Comparison of ENCODE assay signal across 10 mouse cellular contexts in the genomic region with DNA sequence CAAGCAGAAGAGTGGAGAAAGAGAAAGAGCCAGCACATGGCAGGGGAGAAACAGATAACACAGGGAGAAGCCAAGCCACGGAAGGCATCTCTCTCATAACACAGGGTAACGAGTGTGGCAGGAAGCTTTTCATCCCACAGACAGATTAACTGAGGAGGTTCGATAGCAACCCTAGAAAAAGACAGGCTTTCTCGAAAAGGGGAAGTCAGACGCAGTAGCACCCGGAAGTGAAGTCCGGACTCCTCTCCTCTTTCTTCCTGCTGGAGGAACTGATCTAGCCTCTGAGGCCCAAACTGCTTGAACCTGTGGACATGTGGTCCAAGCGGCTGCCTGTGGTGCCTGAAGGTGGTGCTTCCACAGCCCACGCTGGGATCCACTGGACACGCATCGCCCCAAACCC. TPM values are rescaled to one million over a fixed set of nuclear protein-coding genes. Genes with fewer than 3 reads are reported as not detected.
DNase-seq lines count a peak whose midpoint lies in the region; ATAC-seq lines count a peak whose summit lies in the region.
"Had no signal": no experiment of that assay in that cellular context is flagged by ENCODE, and none has a peak within 500 bp of the region (broad histone marks: within the 10 kb centered on the region; RNA-seq: fewer than 3 reads in every experiment).

No protein-coding gene starts in this region.

- no peak overlapping the region for H3K4me3 ChIP-seq in lung, embryonic 15.5 days
- H3K4me3 ChIP-seq: heart, adult 2 months had no signal

- 80% methylated on average over 11 of the region's 11 CpGs for WGBS in lung, embryonic 15.5 days

- DNase-seq in lung, postnatal 14 days, result no peak
- DNase-seq in thymus, postnatal 14 days, result peak; percentile 72
- DNase-seq in right cerebral cortex, postnatal 14 days, result no peak
- no peak for DNase-seq in embryo, embryonic 10 days (ENCODE audit: low spot score)
- DNase-seq in adrenal gland, adult 8-10 months, result no peak

- no peaks in the 10 kb centered on the region for H3K36me3 ChIP-seq in lung, embryonic 15.5 days

- peaks cover 5% of the 10 kb centered on the region; the same call in 1 of the 2 replicates for H3K4me1 ChIP-seq in lung, embryonic 15.5 days

- no peak for ATAC-seq in lung, embryonic 15.5 days (ENCODE audit: borderline replicate concordance, extremely low read depth, low FRiP score, low TSS enrichment)
- peak; percentile 66 to 69 for ATAC-seq in hematopoietic stem cell, adult 5-6 weeks (replicated peaks in 1 of 2; ENCODE audit: insufficient read depth in 1 of 2, low FRiP score in 2 of 2, low TSS enrichment in 1 of 2, low read depth in 1 of 2, poor library complexity in 2 of 2, severe bottlenecking in 2 of 2)
- peak; percentile 74 for ATAC-seq in megakaryocyte-erythroid progenitor cell, adult 5-6 weeks (replicated peaks; ENCODE audit: low FRiP score, low TSS enrichment, poor library complexity, severe bottlenecking)

- no peak overlapping the region for H3K9ac ChIP-seq in lung, embryonic 15.5 days

- peak overlapping the region; percentile 18; the same call in 1 of the 2 replicates for H3K27ac ChIP-seq in lung, embryonic 15.5 days
- H3K27ac ChIP-seq: heart, adult 2 months; kidney, postnatal 0 days had no signal

- no peaks in the 10 kb centered on the region for H3K9me3 ChIP-seq in lung, embryonic 15.5 days

- no peaks in the 10 kb centered on the region for H3K27me3 ChIP-seq in lung, embryonic 15.5 days

- no peak overlapping the region for H3K4me2 ChIP-seq in lung, embryonic 15.5 days

RNA-seq across cellular contexts. Expression of a gene that starts 15.3 kb away (rescaled TPM):
- 0.57 and 0.70 TPM in 2 replicates for polyA plus RNA-seq in lung, embryonic 15.5 days (2015; fragmentation: Nextera tagmentation; extraction: Ambion mirVana)
- total RNA-seq in hematopoietic stem cell, adult 5-6 weeks (2017), result not detected in 2 replicates
- not detected in 2 replicates for total RNA-seq in megakaryocyte-erythroid progenitor cell, adult 5-6 weeks (2014; fragmentation: Nextera tagmentation)
- total RNA-seq in megakaryocyte-erythroid progenitor cell, adult 5-6 weeks (2017), result not detected in 2 replicates
- 1 to 10 TPM; 2.9 to 8.4 (median 5.9) TPM for total RNA-seq in adrenal gland, adult 8-10 months (2022)

RNA-seq across cellular contexts. Expression of a gene that starts 38.5 kb away (rescaled TPM):
- 2.5 and 5.3 TPM in 2 replicates for polyA plus RNA-seq in lung, embryonic 15.5 days (2015; fragmentation: Nextera tagmentation; extraction: Ambion mirVana)
- 57.2 and 60.3 TPM in 2 replicates for total RNA-seq in hematopoietic stem cell, adult 5-6 weeks (2017)
- 11.4 and 19.0 TPM in 2 replicates for total RNA-seq in megakaryocyte-erythroid progenitor cell, adult 5-6 weeks (2014; fragmentation: Nextera tagmentation)
- total RNA-seq in megakaryocyte-erythroid progenitor cell, adult 5-6 weeks (2017), result 9.3 and 16.2 TPM in 2 replicates
- total RNA-seq in adrenal gland, adult 8-10 months (2022), result 1 to 10 TPM; 3.0 to 5.9 (median 4.1) TPM

RNA-seq across cellular contexts. Expression of a gene that starts 45.4 kb away (rescaled TPM):
- polyA plus RNA-seq in lung, embryonic 15.5 days (2015; fragmentation: Nextera tagmentation; extraction: Ambion mirVana), result 1.5 TPM in 2 replicates
- total RNA-seq in hematopoietic stem cell, adult 5-6 weeks (2017), result not detected in 2 replicates
- total RNA-seq in megakaryocyte-erythroid progenitor cell, adult 5-6 weeks (2014; fragmentation: Nextera tagmentation), result not detected in 2 replicates
- not detected in 2 replicates for total RNA-seq in megakaryocyte-erythroid progenitor cell, adult 5-6 weeks (2017)
- under 1 TPM; 0.07 to 0.30 (median 0.13) TPM for total RNA-seq in adrenal gland, adult 8-10 months (2022)
